ENCODE assay signal across 9 mouse cellular contexts in genomic region chr7:112316239-112316638, GRCm38 (mm10).
A peak's percentile ranks its signal among the peaks of the same experiment; 100 is the strongest.
DNase-seq lines count a peak whose midpoint lies in the region; ATAC-seq and TF ChIP-seq lines count a peak whose summit lies in the region.
"Had no signal": no experiment of that assay in that cellular context is flagged by ENCODE, and none has a peak within 500 bp of the region (broad histone marks: within the 10 kb centered on the region; RNA-seq: fewer than 3 reads in every experiment).

No protein-coding gene starts in this region.

- ATAC-seq in forebrain, embryonic 13.5 days, result no peak
- no peak for ATAC-seq in megakaryocyte-erythroid progenitor cell, adult 5-6 weeks (replicated peaks; ENCODE audit: low FRiP score, low TSS enrichment, poor library complexity, severe bottlenecking)

- 29% methylated on average over 1 of the region's 1 CpGs for WGBS in olfactory bulb, adult 2 months
- 88% methylated on average over 1 of the region's 1 CpGs for WGBS in forebrain, embryonic 13.5 days

- no peaks in the 10 kb centered on the region for H3K9me3 ChIP-seq in forebrain, embryonic 13.5 days (replicated peaks)

- H3K27me3 ChIP-seq in forebrain, embryonic 13.5 days, result no peaks in the 10 kb centered on the region

- H3K4me1 ChIP-seq in olfactory bulb, adult 2 months (ENCODE audit: control insufficient read depth, insufficient read depth, low read length), result peaks cover 16% of the 10 kb centered on the region
- 0 out of 2 replicates have a peak, but pooled peaks cover 5% of the 10 kb centered on the region for H3K4me1 ChIP-seq in forebrain, embryonic 13.5 days

- intact Hi-C loops in heart, postnatal 14 days (cut with DNase I), result no loop called here

- TF ChIP-seq POLR2A in olfactory bulb, adult 2 months (IDR thresholded peaks at IDR 0.05; ENCODE audit: insufficient read depth, low read depth, low read length), result no peak

- H3K4me3 ChIP-seq in olfactory bulb, adult 2 months (ENCODE audit: insufficient read depth, low read depth, low read length), result no peak overlapping the region
- no peak overlapping the region for H3K4me3 ChIP-seq in forebrain, embryonic 13.5 days

- no peaks in the 10 kb centered on the region for H3K36me3 ChIP-seq in forebrain, embryonic 13.5 days (ENCODE audit: poor library complexity, severe bottlenecking)

- no peak overlapping the region for H3K4me2 ChIP-seq in forebrain, embryonic 13.5 days

- peak overlapping the region; percentile 18 for H3K27ac ChIP-seq in olfactory bulb, adult 2 months (ENCODE audit: insufficient read depth, low read depth, low read length)
- no peak overlapping the region for H3K27ac ChIP-seq in forebrain, embryonic 13.5 days
- H3K27ac ChIP-seq: kidney, postnatal 0 days had no signal

- TF ChIP-seq CTCF in olfactory bulb, adult 2 months (IDR thresholded peaks at IDR 0.05; ENCODE audit: insufficient read depth, low read depth, low read length), result no peak

- DNase-seq in ovary, adult 18-20 months (ENCODE audit: low spot score), result peak; percentile 75
- DNase-seq in ovary, postnatal 10 days (ENCODE audit: low spot score), result no peak
- DNase-seq in fat pad, adult 2 months (ENCODE audit: extremely low read depth, low read depth, low spot score), result peak; percentile 50
- peak; percentile 59 to 79 for DNase-seq in heart, postnatal 14 days
- no peak for DNase-seq in spleen, postnatal 14 days (ENCODE audit: low spot score in 2 of 2)

- H3K9ac ChIP-seq in forebrain, embryonic 13.5 days, result no peak overlapping the region

Comparison
In these comparisons a context has a peak if more than half of its experiments do, and no peak if none do; other contexts are left out.
1. DNase-seq: peak in ovary, adult 18-20 months (single experiment), fat pad, adult 2 months (single experiment) and heart, postnatal 14 days (2 of 2); none in ovary, postnatal 10 days (single experiment) and spleen, postnatal 14 days (0 of 2).